Mouse (Mus musculus) urinary bladder, postnatal 14 days (tissue): ENCODE results near the gene Psg19.
"Not testable (repeated sequence)": the region's sequence is repeated elsewhere in the genome, so short reads cannot be mapped to it uniquely, and the experiment has no call there.

Source experiments
- DNase-seq: peaks from one replicate; pipeline ENCODE4 v3.0.0; 2021; ENCODE audit warnings: low spot score

Psg19 gene

GRCm38 (mm10) chr7:18798420-18798819, at the start of gene Psg19:
TSS of gene Psg19 (minus strand) at chr7:18798520.
- DNase-seq = no peak

GRCm38 (mm10) chr7:18844811-18845210, 46.5 kb upstream of the Psg19 start:
- DNase-seq = peak; percentile 22

GRCm38 (mm10) chr7:18841174-18841567, 42.9 kb upstream of the Psg19 start:
- no peak for DNase-seq

- peak; percentile 63 for DNase-seq
Measured at GRCm38 (mm10) chr7:18840386-18841173, 42.3 kb upstream of the Psg19 start.

- DNase-seq = peak; percentile 26
Measured at GRCm38 (mm10) chr7:18839865-18840264, 41.5 kb upstream of the Psg19 start, which contains the start of gene Mill2. TSS of gene Mill2 (plus strand) at chr7:18839966.

- no peak for DNase-seq
Measured at GRCm38 (mm10) chr7:18832298-18832697, 34.0 kb upstream of the Psg19 start.

- DNase-seq = no peak
Measured at GRCm38 (mm10) chr7:18829545-18829944, 31.2 kb upstream of the Psg19 start.

GRCm38 (mm10) chr7:18828592-18828991, 30.3 kb upstream of the Psg19 start:
- DNase-seq = peak; percentile 13

GRCm38 (mm10) chr7:18827792-18828546, 29.6 kb upstream of the Psg19 start:
- DNase-seq = no peak

GRCm38 (mm10) chr7:18821507-18821906, 23.2 kb upstream of the Psg19 start, which contains the start of gene Psg17:
TSS of gene Psg17 (minus strand) at chr7:18821607.
- DNase-seq = no peak

- no peak for DNase-seq
Measured at GRCm38 (mm10) chr7:18818301-18818700, 20.0 kb upstream of the Psg19 start.

GRCm38 (mm10) chr7:18803526-18803925, 5.2 kb upstream of the Psg19 start:
- no peak for DNase-seq

- DNase-seq = no peak
Measured at GRCm38 (mm10) chr7:18799129-18799528, 809 bp upstream of the Psg19 start.

- DNase-seq = not testable (repeated sequence)
Measured at GRCm38 (mm10) chr7:18790671-18791070, 7.6 kb downstream of the Psg19 start.

- not testable (repeated sequence) for DNase-seq
Measured at GRCm38 (mm10) chr7:18781301-18781700, 17.0 kb downstream of the Psg19 start.

GRCm38 (mm10) chr7:18779337-18779781, 19.0 kb downstream of the Psg19 start:
- DNase-seq = no peak

- not testable (repeated sequence) for DNase-seq
Measured at GRCm38 (mm10) chr7:18762885-18763284, 35.4 kb downstream of the Psg19 start.

- not testable (repeated sequence) for DNase-seq
Measured at GRCm38 (mm10) chr7:18760152-18760551, 38.2 kb downstream of the Psg19 start.

GRCm38 (mm10) chr7:18749896-18750477, 48.3 kb downstream of the Psg19 start:
- peak; percentile 72 for DNase-seq

GRCm38 (mm10) chr7:18748994-18749895, 49.1 kb downstream of the Psg19 start:
- no peak for DNase-seq

- not testable (repeated sequence) for DNase-seq
Measured at GRCm38 (mm10) chr7:18747420-18747819, 50.9 kb downstream of the Psg19 start.
